Mouse (Mus musculus) urinary bladder, adult 18-20 months (tissue): Measurements from ENCODE around the gene Lrrc39.
A peak's percentile ranks its signal among the peaks of the same experiment; 100 is the strongest.

ENCODE experiments used
- DNase-seq, 2 experiments: peaks; one replicate each; pipeline ENCODE4 v3.0.0; 2022; ENCODE audit warnings: low spot score in 2 of 2, mixed read lengths in 2 of 2

The Lrrc39 gene

GRCm38 (mm10) chr3:116614295-116614892 lies 51.6 kb downstream of the Lrrc39 start, which contains the start of gene Trmt13:
Trmt13 (minus strand) TSS chr3:116614587.
- DNase-seq: peak in 1 of 2 experiments; percentile 22

- no peak for DNase-seq
Measured at GRCm38 (mm10) chr3:116615318-116616068, 52.7 kb downstream of the Lrrc39 start.

GRCm38 (mm10) chr3:116618855-116619254 lies 56.1 kb downstream of the Lrrc39 start:
- no peak for DNase-seq

- no peak for DNase-seq
Measured at GRCm38 (mm10) chr3:116620636-116621370, 58.0 kb downstream of the Lrrc39 start.

GRCm38 (mm10) chr3:116622641-116623040 lies 59.9 kb downstream of the Lrrc39 start:
- DNase-seq: no peak

GRCm38 (mm10) chr3:116631459-116631858 lies 68.7 kb downstream of the Lrrc39 start:
- DNase-seq: no peak
